Mouse (Mus musculus): Measurements from ENCODE around the gene Samd8. TPM values are rescaled to one million over a fixed set of nuclear protein-coding genes. Genes with fewer than 3 reads are reported as not detected.

Samd8 gene
- total RNA-seq, 2 experiments from 2014 or later = 75.1 to 79.7 TPM

- no peak overlapping the region for H3K4me3 ChIP-seq
- TF ChIP-seq CTCF (IDR thresholded peaks at IDR 0.05) = no peak
- DNase-seq (ENCODE audit: extremely low spot score in 1 of 2, low spot score in 2 of 2) = no peak
- peak overlapping the region; percentile 57 for H3K27ac ChIP-seq
- intact Hi-C loops (cut with DNase I) = loop anchor here (2.0 kb wide), 1 partner anchor 20 kb away; no protein-coding TSS in a partner anchor
These were observed 22.4 kb downstream of the Samd8 start for GRCm38 (mm10) chr14:21772506-21773281.

DNA sequence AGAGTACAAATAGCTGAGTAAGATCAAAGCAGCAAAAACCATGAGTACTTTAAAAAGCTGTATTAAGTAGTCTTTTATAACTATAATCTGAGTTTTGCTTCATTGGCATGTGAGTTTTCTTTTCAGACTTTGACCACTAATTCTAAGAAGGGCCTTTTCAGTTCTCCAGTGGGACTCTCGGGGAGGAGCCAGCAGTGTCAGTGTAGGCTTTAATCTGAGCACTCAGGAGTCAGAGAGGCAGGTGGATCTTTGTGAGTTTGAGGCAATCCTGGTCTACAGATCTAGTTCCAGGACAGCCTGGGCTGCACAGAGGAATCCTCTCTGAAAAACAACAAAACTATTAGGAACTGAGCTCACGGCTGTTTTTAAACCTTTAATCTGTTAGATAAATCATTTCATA is 23.6 kb downstream of the Samd8 start:
- H3K27ac ChIP-seq = no peak overlapping the region
- intact Hi-C loops (cut with DNase I) = loop anchor here (2.0 kb wide), 1 partner anchor 21 kb away; no protein-coding TSS in a partner anchor
- H3K4me3 ChIP-seq = no peak overlapping the region
- TF ChIP-seq CTCF (IDR thresholded peaks at IDR 0.05) = no peak
- no peak for DNase-seq (ENCODE audit: extremely low spot score in 1 of 2, low spot score in 2 of 2)

DNA sequence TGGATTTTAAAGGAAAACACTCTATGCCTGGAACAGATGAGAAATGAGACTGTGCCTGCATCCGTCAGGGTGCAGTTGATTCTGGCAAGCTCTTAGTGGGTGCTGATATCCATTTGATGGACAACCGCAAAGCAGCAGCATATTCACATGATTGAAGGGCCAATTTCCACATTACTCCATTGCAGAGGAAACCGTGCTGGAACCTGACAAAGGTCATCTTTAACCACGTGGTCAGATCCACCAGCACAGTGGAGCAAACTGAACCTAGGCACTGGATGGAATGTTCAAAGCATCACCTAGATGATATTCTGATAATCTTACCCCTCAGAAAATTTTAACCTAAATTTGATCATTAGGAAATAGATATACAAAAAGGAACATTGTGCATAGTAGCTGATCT is 25.9 kb downstream of the Samd8 start:
- no peak for DNase-seq (ENCODE audit: extremely low spot score in 1 of 2, low spot score in 2 of 2)
- intact Hi-C loops (cut with DNase I) = no loop called here
- no peak for TF ChIP-seq CTCF (IDR thresholded peaks at IDR 0.05)

GRCm38 (mm10) chr14:21786500-21786899 is 36.2 kb downstream of the Samd8 start:
- intact Hi-C loops (cut with DNase I) = no loop called here
- no peak for DNase-seq (ENCODE audit: extremely low spot score in 1 of 2, low spot score in 2 of 2)
- Histone ChIP-seq H3K4me3 (no peak overlapping the region), H3K27ac (no peak overlapping the region)
- TF ChIP-seq CTCF (IDR thresholded peaks at IDR 0.05) = no peak

More for the DNA sequence above, 25.9 kb downstream of the Samd8 start:
- no peak overlapping the region for H3K27ac ChIP-seq
- H3K4me3 ChIP-seq = no peak overlapping the region

DNA sequence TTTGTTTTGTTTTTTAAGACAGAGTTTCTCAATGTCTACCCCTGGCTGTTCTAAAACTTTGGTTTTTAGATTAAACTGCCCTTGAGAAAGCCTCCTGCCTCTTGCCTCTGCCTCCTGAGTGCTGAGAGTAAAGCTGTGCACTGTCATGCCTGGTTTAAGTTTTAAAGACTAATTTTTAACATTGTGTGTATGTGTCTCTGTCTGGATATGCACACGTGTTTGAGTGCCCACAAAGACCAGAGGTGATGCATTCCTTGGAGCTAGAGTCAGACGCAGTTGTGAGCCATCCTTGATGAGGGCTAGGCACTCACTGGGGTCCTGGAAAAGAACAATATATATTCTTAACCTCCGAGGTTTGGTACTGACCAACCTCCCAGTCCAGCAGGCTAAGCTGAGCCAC is 37.0 kb downstream of the Samd8 start:
- intact Hi-C loops (cut with DNase I) = no loop called here
- no peak overlapping the region for H3K4me3 ChIP-seq
- TF ChIP-seq CTCF (IDR thresholded peaks at IDR 0.05) = no peak
- H3K27ac ChIP-seq = no peak overlapping the region
- no peak for DNase-seq (ENCODE audit: extremely low spot score in 1 of 2, low spot score in 2 of 2)

DNA sequence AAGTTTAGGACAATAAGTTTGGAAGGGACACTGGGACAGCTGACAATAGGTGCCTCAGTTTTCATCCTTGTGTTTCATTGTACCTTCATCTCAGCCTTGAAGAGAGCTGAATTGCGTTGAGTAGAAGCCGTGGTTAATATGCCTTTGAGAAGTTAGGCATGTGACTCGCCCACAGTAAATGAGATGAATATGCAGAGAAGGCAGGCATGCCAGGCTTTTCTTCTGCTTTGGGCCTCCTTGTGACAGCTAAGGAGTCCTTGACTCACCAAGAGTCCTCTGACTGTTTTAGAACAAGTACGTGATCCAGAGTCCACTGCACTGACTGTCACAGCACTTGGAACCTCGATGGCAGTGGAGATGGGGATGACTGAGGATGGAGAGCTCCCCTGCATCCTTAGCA is 37.8 kb downstream of the Samd8 start:
- TF ChIP-seq CTCF (IDR thresholded peaks at IDR 0.05) = no peak
- intact Hi-C loops (cut with DNase I) = no loop called here
- H3K27ac ChIP-seq = no peak overlapping the region
- DNase-seq (ENCODE audit: extremely low spot score in 1 of 2, low spot score in 2 of 2) = peak in 1 of 2 experiments; percentile 35
- no peak overlapping the region for H3K4me3 ChIP-seq

DNA sequence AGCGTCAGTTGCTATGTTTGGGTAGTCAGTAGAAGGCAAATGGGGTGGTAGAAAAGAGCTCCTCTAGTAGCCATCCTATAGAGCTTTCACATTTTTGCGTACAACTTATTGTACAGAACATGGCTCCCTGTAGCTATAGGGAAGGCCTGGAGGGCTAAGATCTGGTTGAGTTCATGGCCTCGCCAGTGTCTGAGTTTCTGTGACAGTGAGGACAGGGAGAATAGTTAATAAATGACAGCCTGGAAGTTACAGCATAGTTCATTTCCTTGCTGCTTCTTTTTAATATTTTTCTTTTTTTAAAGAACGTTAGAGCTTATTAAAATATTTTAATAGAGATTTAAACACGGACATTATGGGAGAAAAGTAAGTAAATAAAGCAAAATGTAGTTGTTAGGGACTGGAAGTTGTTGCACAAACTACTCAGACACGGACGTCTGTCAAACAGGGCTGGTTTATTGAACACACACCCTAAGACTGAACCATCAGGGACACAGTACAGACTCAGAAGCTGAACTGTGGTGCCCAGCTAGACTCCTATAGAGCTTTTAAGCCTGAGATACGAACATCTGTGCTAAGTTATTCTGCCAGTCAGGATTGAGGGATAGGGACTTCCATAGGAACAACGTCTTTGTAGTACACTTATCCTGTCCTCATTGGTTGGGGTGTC is 40.4 kb downstream of the Samd8 start:
- H3K4me3 ChIP-seq = no peak overlapping the region
- intact Hi-C loops (cut with DNase I) = loop anchor here (5.0 kb wide), 1 partner anchor 38 kb away; the partner anchor contains the start of genes Dusp13 and Samd8
- no peak for DNase-seq (ENCODE audit: extremely low spot score in 1 of 2, low spot score in 2 of 2)
- H3K27ac ChIP-seq = no peak overlapping the region
- TF ChIP-seq CTCF (IDR thresholded peaks at IDR 0.05) = no peak

- TF ChIP-seq CTCF (IDR thresholded peaks at IDR 0.05) = no peak
- intact Hi-C loops (cut with DNase I) = loop anchor here (5.0 kb wide), 1 partner anchor 39 kb away; the partner anchor contains the start of genes Dusp13 and Samd8
- Histone ChIP-seq H3K4me3 (no peak overlapping the region), H3K27ac (peak overlapping the region; percentile 37; the same call in 1 of the 2 replicates)
- no peak for DNase-seq (ENCODE audit: extremely low spot score in 1 of 2, low spot score in 2 of 2)
These were observed 41.4 kb downstream of the Samd8 start for GRCm38 (mm10) chr14:21791722-21792121.

- intact Hi-C loops (cut with DNase I) = loop anchor here (5.0 kb wide), 1 partner anchor 40 kb away; the partner anchor contains the start of genes Dusp13 and Samd8
- H3K27ac ChIP-seq = no peak overlapping the region; the same call in 1 of the 2 replicates
- DNase-seq (ENCODE audit: extremely low spot score in 1 of 2, low spot score in 2 of 2) = peak in 1 of 2 experiments; percentile 49
- no peak overlapping the region for H3K4me3 ChIP-seq
- TF ChIP-seq CTCF (IDR thresholded peaks at IDR 0.05) = no peak
These were observed 41.9 kb downstream of the Samd8 start for GRCm38 (mm10) chr14:21792250-21792649.

- no peak for TF ChIP-seq CTCF (IDR thresholded peaks at IDR 0.05)
- no peak for DNase-seq (ENCODE audit: extremely low spot score in 1 of 2, low spot score in 2 of 2)
- H3K4me3 ChIP-seq = no peak overlapping the region
- intact Hi-C loops (cut with DNase I) = no loop called here
- H3K27ac ChIP-seq = no peak overlapping the region
These were observed 50.3 kb downstream of the Samd8 start for GRCm38 (mm10) chr14:21800641-21801040.

DNA sequence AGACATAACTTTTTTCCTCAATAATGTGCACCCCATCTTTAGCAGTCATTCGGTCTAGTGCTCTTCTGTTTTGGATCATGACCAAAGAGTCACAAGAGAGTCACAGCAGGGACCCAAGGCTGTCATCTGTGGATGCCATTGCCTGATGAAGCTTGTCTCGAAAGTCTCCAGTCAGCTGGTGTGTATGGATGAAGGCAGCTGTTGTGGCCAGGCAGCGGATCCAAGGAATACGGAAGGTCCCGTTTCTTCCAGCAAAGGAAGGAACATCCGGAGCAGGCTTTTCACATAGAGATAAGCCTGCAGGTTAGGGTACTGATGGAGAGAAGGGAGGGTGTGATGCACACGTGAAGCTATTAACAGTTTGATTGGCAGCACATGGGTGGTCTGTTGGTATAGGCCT is 51.3 kb downstream of the Samd8 start:
- intact Hi-C loops (cut with DNase I) = no loop called here
- Histone ChIP-seq H3K4me3 (no peak overlapping the region), H3K27ac (no peak overlapping the region)
- no peak for TF ChIP-seq CTCF (IDR thresholded peaks at IDR 0.05)
- DNase-seq (ENCODE audit: extremely low spot score in 1 of 2, low spot score in 2 of 2) = no peak

- H3K27ac ChIP-seq = no peak overlapping the region
- intact Hi-C loops (cut with DNase I) = no loop called here
- no peak overlapping the region for H3K4me3 ChIP-seq
- TF ChIP-seq CTCF (IDR thresholded peaks at IDR 0.05) = no peak
- no peak for DNase-seq (ENCODE audit: extremely low spot score in 1 of 2, low spot score in 2 of 2)
These were observed 52.3 kb downstream of the Samd8 start for GRCm38 (mm10) chr14:21802543-21803206.
